Comparison of ENCODE assay signal across 14 mouse cellular contexts in the genomic region with DNA sequence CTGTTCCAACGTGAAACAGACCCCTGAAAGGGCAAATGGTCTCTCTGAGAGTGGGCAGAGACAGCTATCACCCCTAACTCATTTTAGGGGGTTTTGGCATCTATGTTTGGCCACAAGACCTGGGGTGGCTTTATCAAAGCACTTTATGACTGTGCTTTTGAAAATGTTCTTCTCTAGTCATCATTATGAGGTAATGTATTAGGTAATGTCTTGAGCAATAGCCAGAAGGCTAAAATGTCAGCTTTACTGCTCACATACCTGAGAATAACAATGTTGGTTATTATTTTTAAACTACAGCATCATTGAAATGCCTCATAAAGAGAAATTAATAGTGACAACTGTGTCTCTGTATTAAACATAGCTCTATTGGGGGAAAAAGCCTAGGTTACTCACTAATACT.
"Had no signal": no experiment of that assay in that cellular context is flagged by ENCODE, and none has a peak within 500 bp of the region (broad histone marks: within the 10 kb centered on the region; RNA-seq: fewer than 3 reads in every experiment).

No protein-coding gene starts in this region.

- H3K4me2 ChIP-seq: limb, embryonic 12.5 days; liver, embryonic 13.5 days; lung, embryonic 15.5 days; midbrain, embryonic 13.5 days; neural tube, embryonic 15.5 days had no signal

- H3K4me3 ChIP-seq: limb, embryonic 12.5 days; liver, embryonic 13.5 days; lung, embryonic 15.5 days; midbrain, embryonic 13.5 days; neural tube, embryonic 15.5 days had no signal

- H3K27ac ChIP-seq: kidney, postnatal 0 days; limb, embryonic 12.5 days; liver, embryonic 13.5 days; lung, embryonic 15.5 days; midbrain, embryonic 13.5 days; neural tube, embryonic 15.5 days had no signal

- ATAC-seq: liver, postnatal 0 days; midbrain, embryonic 13.5 days had no signal

- DNase-seq: kidney, adult 9 months; kidney, postnatal 36 days; layer of hippocampus, adult 9-11 months; layer of hippocampus, postnatal 36 days; liver, embryonic 13.5 days; liver, postnatal 0 days; right cerebral cortex, adult 18-20 months; thymus, adult 2 months; thymus, postnatal 25 days had no signal

- H3K9ac ChIP-seq: limb, embryonic 12.5 days; liver, embryonic 13.5 days; liver, postnatal 0 days; lung, embryonic 15.5 days; midbrain, embryonic 13.5 days; neural tube, embryonic 15.5 days had no signal

- H3K27me3 ChIP-seq: limb, embryonic 12.5 days; liver, embryonic 13.5 days; lung, embryonic 15.5 days; midbrain, embryonic 13.5 days; neural tube, embryonic 15.5 days had no signal

- H3K9me3 ChIP-seq: limb, embryonic 12.5 days; liver, embryonic 13.5 days; lung, embryonic 15.5 days; midbrain, embryonic 13.5 days; neural tube, embryonic 15.5 days had no signal

- H3K4me1 ChIP-seq: liver, embryonic 13.5 days; neural tube, embryonic 15.5 days had no signal

- H3K36me3 ChIP-seq: limb, embryonic 12.5 days; liver, embryonic 13.5 days; lung, embryonic 15.5 days; midbrain, embryonic 13.5 days; neural tube, embryonic 15.5 days had no signal
